Mouse (Mus musculus) CD4-positive helper T cell, adult 2 months (primary cell): Measurements from ENCODE around the gene Strbp.
A peak's percentile ranks its signal among the peaks of the same experiment; 100 is the strongest.

Experiments
- DNase-seq: peaks from one replicate; pipeline ENCODE4 v3.0.0-alpha.2; 2012; ENCODE audit warnings: low read depth, missing footprints, low spot score

The Strbp gene

DNA sequence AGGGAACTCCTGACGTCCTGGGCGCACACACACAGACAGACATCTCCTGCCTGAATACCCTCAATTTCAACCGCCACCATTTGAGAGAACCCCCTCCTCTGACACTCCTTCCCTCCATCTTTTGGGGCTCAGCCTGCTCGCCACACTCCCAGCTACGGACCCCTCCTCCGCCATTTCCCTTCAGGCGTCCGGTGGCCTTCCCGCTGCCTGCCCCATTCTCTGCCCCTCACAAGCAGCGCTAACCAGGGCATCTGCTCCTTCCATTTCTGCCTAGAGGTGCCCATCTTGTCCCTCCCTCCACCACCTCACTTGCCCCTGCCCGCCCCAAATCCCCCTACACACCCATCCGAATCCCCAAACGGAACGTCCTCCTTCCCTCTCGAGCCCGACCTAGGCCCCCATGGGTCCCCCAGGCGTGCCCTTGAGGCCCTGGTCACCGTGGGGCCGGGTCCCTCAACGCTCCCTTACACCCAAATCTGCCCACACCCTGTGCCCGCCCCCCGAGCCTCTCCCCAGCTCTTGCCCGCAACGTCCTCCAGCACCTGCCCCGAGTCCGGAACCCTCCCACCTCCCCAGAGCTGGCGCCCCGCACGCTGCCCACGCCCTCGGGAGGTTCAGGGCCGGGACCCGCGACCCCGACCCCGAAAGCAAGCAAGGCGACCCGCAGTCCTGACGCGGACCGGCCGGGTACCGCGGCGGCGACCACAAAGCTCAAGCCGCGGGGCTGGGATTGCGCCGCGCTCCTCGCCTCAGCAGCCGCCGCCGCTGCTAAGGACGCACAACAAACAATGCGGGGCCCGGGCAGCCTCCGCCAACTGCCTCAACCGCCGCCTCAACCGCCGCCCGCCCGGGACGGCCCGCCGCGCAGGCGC is 1.1 kb downstream of the Strbp start:
- no peak for DNase-seq

DNA sequence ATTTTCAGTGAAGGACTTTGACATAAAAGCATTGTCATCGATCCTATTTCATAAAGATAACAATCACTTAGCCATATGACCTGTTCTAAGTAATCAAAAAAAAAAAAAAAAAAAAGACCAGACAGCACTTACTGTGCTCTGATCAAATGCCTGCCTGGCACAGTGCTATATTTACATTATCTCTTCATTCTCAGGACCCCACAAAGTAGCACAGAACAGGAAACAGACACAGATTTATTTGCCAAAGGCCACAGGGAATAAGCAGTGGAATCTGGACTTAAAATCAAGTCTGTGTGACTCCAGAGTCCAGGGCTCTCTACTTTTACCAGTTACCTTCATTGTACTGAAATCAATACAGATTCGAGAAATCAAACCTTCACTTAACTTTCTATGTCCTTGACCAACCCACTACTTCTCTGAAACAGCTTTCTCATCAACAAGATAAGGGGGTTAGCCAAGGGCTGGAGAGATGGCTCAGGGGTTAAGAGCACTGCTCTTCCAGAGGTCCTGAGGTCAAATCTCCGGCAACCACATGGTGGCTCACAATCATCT is 14.5 kb downstream of the Strbp start:
- DNase-seq, result no peak

GRCm38 (mm10) chr2:37687031-37687430 is 16.6 kb downstream of the Strbp start:
- no peak for DNase-seq

GRCm38 (mm10) chr2:37684864-37685263 is 18.8 kb downstream of the Strbp start:
- no peak for DNase-seq

GRCm38 (mm10) chr2:37682197-37682811 is 21.4 kb downstream of the Strbp start:
- no peak for DNase-seq

GRCm38 (mm10) chr2:37651086-37651485 is 52.6 kb downstream of the Strbp start:
- no peak for DNase-seq

DNA sequence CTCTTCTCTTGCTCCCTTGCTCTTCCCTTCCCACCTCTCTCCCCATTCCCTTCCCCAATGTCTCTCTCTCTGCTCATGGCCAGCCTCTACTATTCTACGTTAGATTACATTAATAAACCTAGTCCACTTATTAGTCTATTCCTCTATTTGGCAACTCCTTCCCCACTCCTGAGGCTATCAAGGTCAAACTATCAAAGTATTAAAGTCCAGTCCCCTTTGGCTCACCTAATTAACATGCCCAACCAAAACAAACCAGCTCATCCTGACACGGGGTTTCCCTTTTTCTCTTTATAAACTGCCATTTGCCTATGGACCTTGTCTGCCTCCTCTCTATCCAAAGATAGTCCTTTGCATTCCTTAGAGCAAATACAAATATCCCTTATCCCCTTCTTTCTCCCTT is 54.1 kb downstream of the Strbp start:
- DNase-seq, result no peak

GRCm38 (mm10) chr2:37648966-37649365 is 54.7 kb downstream of the Strbp start:
- no peak for DNase-seq

GRCm38 (mm10) chr2:37623343-37623742 is 80.3 kb downstream of the Strbp start:
- no peak for DNase-seq

- DNase-seq, result no peak
These were observed 115.7 kb downstream of the Strbp start for GRCm38 (mm10) chr2:37587919-37588318.

- DNase-seq, result no peak
These were observed 125.5 kb downstream of the Strbp start for GRCm38 (mm10) chr2:37578185-37578584.

DNA sequence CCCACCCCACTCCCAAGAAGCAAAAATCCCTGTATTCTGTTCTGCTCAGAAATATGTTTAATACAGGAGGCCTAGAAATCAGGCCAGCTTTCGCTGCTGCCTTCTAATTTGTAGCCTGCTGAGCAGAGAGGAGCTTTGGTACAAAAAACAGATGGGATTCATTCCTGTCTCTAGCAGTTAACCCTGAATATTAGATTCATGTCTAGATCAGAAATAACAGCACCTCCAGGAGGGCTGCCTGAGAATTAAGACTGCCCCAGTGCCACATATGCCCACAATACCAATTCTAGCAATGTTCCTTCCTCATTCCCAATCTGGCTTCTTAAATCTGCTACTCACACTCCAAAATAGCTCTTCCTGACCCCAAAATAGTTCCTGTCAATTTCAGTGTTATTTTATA is 127.0 kb downstream of the Strbp start:
- DNase-seq, result no peak

- no peak for DNase-seq
These were observed 131.5 kb downstream of the Strbp start for GRCm38 (mm10) chr2:37572141-37572540.

DNA sequence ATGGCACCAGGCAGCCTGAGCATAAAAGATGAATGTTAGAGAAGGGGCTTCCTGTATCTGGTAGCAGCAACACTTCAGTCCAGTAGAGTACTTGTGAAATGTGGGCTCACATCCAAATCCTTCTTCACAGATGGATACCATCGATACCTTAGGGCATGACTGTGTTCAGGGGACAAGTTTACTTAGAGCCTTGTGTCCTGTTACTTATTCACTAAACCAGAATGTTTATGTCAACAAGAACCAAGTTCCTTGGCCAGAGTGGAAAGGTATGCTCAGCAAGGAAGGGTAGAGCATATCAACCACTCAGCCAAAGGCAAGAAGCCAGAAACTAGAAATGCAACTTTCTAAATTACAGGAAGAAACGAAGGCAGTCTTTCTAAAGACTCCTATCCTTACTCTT is 133.0 kb downstream of the Strbp start:
- no peak for DNase-seq

DNA sequence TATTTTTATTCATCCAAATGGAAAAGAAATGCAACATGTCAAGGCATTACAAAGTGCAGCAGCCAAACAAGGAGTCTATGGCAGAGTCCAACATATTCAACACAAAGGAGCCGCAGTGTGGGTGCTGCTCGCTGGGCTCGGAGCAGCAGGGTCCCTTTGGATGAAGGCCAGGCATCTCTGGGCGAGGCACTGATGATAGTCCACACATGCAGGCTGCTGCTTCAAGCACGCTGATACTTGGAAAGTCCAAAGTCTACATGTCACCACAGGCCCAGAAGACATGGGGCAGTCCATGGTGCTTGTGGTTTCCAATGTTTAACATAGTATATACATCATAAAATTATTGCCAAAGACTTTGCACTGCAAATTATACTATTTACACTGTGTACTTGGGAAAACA is 133.8 kb downstream of the Strbp start:
- DNase-seq, result no peak

GRCm38 (mm10) chr2:37566035-37566434 is 137.6 kb downstream of the Strbp start:
- DNase-seq, result no peak

DNA sequence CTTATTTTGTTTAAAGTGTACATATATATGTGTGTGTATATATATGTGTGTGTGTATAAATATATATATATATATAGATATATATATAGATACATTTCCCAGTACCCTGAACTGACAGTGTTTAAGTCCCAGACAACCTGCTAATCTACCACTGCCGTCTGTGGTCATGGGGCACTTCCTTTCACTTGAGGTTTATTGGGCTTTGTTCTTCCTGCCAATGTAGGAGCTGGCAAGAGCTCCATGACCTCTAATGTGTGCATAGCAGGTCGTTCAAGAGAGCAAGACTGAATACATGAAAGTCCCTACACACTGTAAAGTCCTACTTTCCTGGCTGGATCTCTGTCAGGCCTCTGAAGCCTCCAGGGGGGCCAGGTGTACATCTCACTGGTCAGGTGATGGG is 138.1 kb downstream of the Strbp start:
- DNase-seq, result peak; percentile 56

DNA sequence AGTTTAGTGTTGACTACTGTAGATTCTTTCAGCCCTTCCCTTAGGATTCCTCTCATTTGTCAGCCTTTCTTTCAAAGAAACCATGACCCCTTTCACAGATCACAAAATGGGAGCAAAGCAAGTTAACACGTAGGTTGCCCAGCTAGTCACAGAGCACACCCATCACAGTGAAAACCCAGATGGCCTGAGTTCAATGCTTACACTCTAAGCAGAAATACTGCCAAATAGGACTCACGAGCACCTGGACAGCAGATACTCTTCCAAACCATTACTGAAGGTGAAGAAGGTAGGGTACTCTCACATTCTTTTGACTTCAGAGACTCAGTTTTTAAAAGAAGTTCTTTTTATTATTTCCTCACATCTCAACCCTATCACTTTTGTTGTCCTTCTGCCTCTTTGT is 147.3 kb downstream of the Strbp start:
- no peak for DNase-seq

DNA sequence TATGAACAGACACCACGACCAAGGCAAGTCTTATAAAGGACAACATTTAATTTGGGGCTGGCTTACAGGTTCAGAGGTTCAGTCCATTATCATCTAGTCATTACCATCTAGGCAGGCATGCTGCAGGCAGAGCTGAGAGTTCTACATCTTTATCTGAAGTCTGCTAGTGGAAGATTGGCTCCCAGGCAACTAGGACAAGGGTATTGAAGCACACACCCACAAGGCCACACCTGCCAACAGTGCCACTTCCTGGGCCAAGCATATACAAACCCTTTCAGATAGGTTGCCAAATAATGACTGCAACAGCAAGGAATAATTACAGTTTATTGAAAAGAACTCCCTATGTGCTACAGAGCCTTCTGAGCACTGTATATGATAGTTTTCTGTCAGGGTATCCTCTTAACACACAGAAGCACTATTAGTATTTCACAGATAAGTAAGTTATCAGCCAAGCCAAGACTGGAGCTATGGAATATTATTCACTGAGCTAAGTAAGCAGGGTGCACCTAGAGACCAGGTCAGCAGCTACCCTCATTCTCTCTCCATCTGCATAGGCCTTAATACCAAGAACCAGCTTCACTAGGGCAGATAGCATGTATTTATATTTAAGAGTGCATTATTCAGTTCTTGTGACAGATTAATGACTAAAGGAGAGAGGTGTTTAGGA is 154.2 kb downstream of the Strbp start:
- no peak for DNase-seq

DNA sequence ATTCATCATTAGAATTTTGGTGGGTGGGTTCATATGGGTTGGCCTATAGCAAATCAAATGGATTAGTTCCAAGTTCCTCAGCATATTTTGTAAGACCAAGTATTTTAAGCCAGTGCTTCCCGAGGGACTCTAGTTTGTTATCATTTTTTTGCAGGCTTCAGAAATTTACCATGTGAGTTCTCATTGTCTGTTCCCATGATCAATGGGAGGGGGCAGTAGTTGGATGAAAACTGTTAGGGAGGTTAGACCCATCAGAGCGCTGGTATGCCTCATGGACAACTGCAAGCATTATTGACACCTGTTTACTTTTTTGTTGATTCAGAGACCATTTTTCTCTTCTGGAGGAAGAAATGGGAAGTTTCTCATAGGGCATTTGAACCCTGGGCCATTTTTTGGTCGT is 172.0 kb downstream of the Strbp start:
- DNase-seq, result no peak

DNA sequence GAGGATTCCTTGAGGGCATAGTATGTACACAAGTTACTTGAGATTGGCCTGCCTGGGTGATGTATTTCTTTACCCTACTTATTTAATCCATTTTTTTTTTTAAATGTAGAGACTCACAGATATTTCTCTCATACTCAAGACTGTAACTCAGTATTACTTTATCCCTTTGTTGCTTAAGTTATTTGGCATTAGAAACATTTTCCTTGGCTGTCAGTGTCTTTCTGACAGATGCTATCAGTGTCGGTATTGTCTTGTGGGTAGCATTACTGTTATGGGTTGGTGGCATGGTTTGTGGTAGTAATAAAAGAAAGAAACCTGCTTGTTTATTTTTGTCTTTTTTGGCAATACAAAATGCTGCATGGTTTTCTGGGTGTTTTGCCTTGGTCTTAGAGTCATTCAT is 172.9 kb downstream of the Strbp start:
- no peak for DNase-seq

- DNase-seq, result no peak
These were observed 174.3 kb downstream of the Strbp start for GRCm38 (mm10) chr2:37529397-37529796.
